Mouse (Mus musculus): ENCODE measurements at regions not wholly inside any gene's neighbourhood (a gene's known extent, or its start where the extent isn't known, plus 50 kb on each side); places are given as distances from the start of the nearest gene placed in this dataset.
A peak's percentile ranks its signal among the peaks of the same experiment; 100 is the strongest.

DNA sequence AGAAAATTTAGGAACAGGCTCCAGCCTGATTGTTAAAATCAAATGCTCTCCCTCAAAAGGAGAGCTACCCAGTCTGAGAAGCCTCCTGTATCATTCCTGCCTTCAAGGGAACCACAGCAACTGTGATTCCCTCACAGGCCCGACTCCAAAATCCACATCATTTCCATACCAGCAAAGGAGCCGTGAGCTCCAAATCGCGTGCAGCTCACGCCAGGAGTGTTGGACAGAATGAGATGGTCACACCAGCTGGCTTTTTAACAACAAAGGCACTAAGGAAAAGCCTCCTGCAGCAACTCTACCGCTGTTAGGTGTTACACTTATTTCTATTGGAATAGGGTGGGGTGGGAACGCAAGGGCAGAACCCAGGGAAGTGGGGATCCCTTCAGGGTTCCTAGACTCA lies 277.6 kb downstream of the Psat1 start:
- 49% methylated on average over 7 of the region's 7 CpGs for WGBS
- ATAC-seq = 0 out of 2 replicates have a peak, but pooled peaks have one; percentile 8
- H3K27me3 ChIP-seq (replicated peaks; ENCODE audit: control insufficient read depth, insufficient read depth, low read length) = no peaks in the 10 kb centered on the region

GRCm38 (mm10) chr19:15668624-15669016 lies 278.5 kb downstream of the Psat1 start:
- Histone ChIP-seq H3K36me3 (ENCODE audit: control insufficient read depth, insufficient read depth, low read length) (no peaks in the 10 kb centered on the region), H3K4me3 (ENCODE audit: low read depth, low read length) (no peak overlapping the region), H3K4me1 (ENCODE audit: control insufficient read depth, insufficient read depth, low read length) (peaks cover 18% of the 10 kb centered on the region), H3K27me3 (replicated peaks; ENCODE audit: control insufficient read depth, insufficient read depth, low read length) (no peaks in the 10 kb centered on the region), H3K9me3 (replicated peaks; ENCODE audit: control insufficient read depth, low read length) (no peaks in the 10 kb centered on the region), H3K4me2 (ENCODE audit: low read length) (no peak overlapping the region), H3K9ac (ENCODE audit: low read length) (no peak overlapping the region), H3K27ac (ENCODE audit: low read depth, low read length) (peak overlapping the region; percentile 40)
- DNase-seq (ENCODE audit: low spot score) (peak; percentile 46), ATAC-seq (peak; percentile 45; the same call in 1 of the 2 replicates)

More for the DNA sequence above, 277.6 kb downstream of the Psat1 start:
- H3K4me2 ChIP-seq (ENCODE audit: low read length) = no peak overlapping the region
- peaks cover 18% of the 10 kb centered on the region for H3K4me1 ChIP-seq (ENCODE audit: control insufficient read depth, insufficient read depth, low read length)
- DNase-seq (ENCODE audit: low spot score) = peak; percentile 52
- no peak overlapping the region for H3K4me3 ChIP-seq (ENCODE audit: low read depth, low read length)
- no peaks in the 10 kb centered on the region for H3K9me3 ChIP-seq (replicated peaks; ENCODE audit: control insufficient read depth, low read length)
- H3K27ac ChIP-seq (ENCODE audit: low read depth, low read length) = no peak overlapping the region
- no peaks in the 10 kb centered on the region for H3K36me3 ChIP-seq (ENCODE audit: control insufficient read depth, insufficient read depth, low read length)
- H3K9ac ChIP-seq (ENCODE audit: low read length) = no peak overlapping the region

GRCm38 (mm10) chr19:15667889-15668623 lies 279.1 kb downstream of the Psat1 start:
- Histone ChIP-seq H3K4me3 (ENCODE audit: low read depth, low read length) (no peak overlapping the region), H3K9ac (ENCODE audit: low read length) (no peak overlapping the region), H3K27me3 (replicated peaks; ENCODE audit: control insufficient read depth, insufficient read depth, low read length) (no peaks in the 10 kb centered on the region), H3K4me2 (ENCODE audit: low read length) (no peak overlapping the region), H3K9me3 (replicated peaks; ENCODE audit: control insufficient read depth, low read length) (no peaks in the 10 kb centered on the region), H3K36me3 (ENCODE audit: control insufficient read depth, insufficient read depth, low read length) (no peaks in the 10 kb centered on the region), H3K4me1 (ENCODE audit: control insufficient read depth, insufficient read depth, low read length) (peaks cover 18% of the 10 kb centered on the region), H3K27ac (ENCODE audit: low read depth, low read length) (peak overlapping the region; percentile 40; the same call in 1 of the 2 replicates)
- WGBS = 19% methylated on average over 13 of the region's 13 CpGs
- ATAC-seq (peak; percentile 57), DNase-seq (ENCODE audit: low spot score) (peak; percentile 67)

DNA sequence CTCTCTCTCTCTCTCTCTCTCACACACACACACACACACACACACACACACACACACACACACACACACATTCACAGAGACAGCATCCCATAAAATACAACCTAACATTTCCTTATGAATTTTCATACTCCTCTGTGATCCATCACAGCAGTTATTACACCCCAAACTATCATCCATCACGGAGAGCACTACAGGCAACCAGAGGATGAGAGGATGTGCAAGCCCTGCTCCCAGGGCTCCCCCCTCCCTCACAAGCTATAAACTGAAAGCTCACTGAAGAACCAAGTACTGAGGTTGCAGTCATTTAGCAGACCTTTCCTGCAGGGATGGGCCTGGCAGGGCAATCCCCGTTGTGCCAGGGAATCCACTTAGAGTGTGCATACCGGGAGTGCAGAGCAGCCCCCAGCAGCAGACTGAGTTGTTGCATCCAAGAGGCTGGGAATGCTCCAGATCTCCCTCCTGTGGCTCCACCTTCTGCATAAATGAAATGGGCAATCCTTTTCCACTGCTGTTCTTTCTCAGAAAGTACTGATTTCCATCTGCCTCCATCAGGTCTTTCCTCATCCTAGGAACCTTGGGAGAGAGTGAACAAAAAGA lies 283.4 kb downstream of the Psat1 start:
- Histone ChIP-seq H3K4me1 (ENCODE audit: control insufficient read depth, insufficient read depth, low read length) (peaks cover 9% of the 10 kb centered on the region), H3K27me3 (replicated peaks; ENCODE audit: control insufficient read depth, insufficient read depth, low read length) (no peaks in the 10 kb centered on the region), H3K9ac (ENCODE audit: low read length) (no peak overlapping the region), H3K9me3 (replicated peaks; ENCODE audit: control insufficient read depth, low read length) (no peaks in the 10 kb centered on the region), H3K36me3 (ENCODE audit: control insufficient read depth, insufficient read depth, low read length) (no peaks in the 10 kb centered on the region), H3K4me2 (ENCODE audit: low read length) (no peak overlapping the region), H3K27ac (ENCODE audit: low read depth, low read length) (no peak overlapping the region), H3K4me3 (ENCODE audit: low read depth, low read length) (no peak overlapping the region)
- 54% methylated on average over 3 of the region's 3 CpGs for WGBS
- DNase-seq (ENCODE audit: low spot score) (no peak), ATAC-seq (no peak)

DNA sequence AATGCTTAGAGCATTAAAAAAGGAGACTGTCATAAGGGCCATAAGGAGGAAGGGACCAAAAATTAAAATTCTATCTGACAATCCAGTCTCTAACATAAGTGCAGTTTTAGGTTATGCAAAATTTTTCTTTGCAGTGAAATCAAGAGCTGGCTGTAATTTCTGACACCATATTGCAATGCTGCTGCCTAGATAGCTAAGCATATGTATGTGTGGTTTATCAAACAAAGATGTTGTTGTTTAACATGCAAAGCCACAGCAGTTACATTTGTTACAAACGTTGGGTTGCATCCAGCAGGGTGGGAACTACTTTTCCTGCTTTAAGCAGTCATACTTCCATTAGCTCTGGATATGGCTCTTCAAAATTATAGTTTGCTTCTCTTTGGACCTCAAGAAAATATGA lies 288.5 kb downstream of the Psat1 start:
- Histone ChIP-seq H3K4me1 (ENCODE audit: control insufficient read depth, insufficient read depth, low read length) (no peaks in the 10 kb centered on the region), H3K9me3 (replicated peaks; ENCODE audit: control insufficient read depth, low read length) (no peaks in the 10 kb centered on the region), H3K9ac (ENCODE audit: low read length) (no peak overlapping the region), H3K36me3 (ENCODE audit: control insufficient read depth, insufficient read depth, low read length) (no peaks in the 10 kb centered on the region), H3K27ac (ENCODE audit: low read depth, low read length) (no peak overlapping the region), H3K4me3 (ENCODE audit: low read depth, low read length) (no peak overlapping the region), H3K4me2 (ENCODE audit: low read length) (no peak overlapping the region), H3K27me3 (replicated peaks; ENCODE audit: control insufficient read depth, insufficient read depth, low read length) (no peaks in the 10 kb centered on the region)
- 56% methylated on average over 1 of the region's 1 CpGs for WGBS
- ATAC-seq (peak; percentile 70; the same call in 1 of the 2 replicates), DNase-seq (ENCODE audit: low spot score) (peak; percentile 74)

- no peaks in the 10 kb centered on the region for H3K9me3 ChIP-seq (replicated peaks; ENCODE audit: control insufficient read depth, low read length)
- 85% methylated on average over 1 of the region's 1 CpGs for WGBS
These were observed 289.3 kb downstream of the Psat1 start for GRCm38 (mm10) chr19:15657846-15658245.

DNA sequence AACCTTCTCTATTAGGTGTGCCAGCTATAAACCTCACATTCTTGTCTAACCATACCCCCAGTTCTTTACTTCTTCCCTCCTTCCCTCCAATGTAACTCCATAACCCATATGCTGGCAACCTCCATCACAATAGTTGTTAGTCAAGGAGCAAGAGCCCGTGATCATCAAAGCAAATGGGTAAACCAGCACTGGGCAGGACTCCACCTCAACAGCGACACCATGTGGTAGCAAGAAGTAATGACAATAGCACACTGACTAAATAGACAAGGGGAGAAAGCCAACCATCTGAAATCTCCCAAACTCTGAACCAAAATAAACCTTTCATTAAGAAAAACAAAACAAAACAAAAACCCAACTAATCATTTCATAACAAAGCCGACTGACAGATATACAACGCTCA lies 297.8 kb downstream of the Psat1 start:
- Histone ChIP-seq H3K4me1 (ENCODE audit: control insufficient read depth, insufficient read depth, low read length) (peaks cover 4% of the 10 kb centered on the region; the same call in 1 of the 2 replicates), H3K4me3 (ENCODE audit: low read depth, low read length) (no peak overlapping the region), H3K9ac (ENCODE audit: low read length) (no peak overlapping the region), H3K9me3 (replicated peaks; ENCODE audit: control insufficient read depth, low read length) (no peaks in the 10 kb centered on the region), H3K4me2 (ENCODE audit: low read length) (no peak overlapping the region), H3K27ac (ENCODE audit: low read depth, low read length) (no peak overlapping the region), H3K36me3 (ENCODE audit: control insufficient read depth, insufficient read depth, low read length) (no peaks in the 10 kb centered on the region), H3K27me3 (replicated peaks; ENCODE audit: control insufficient read depth, insufficient read depth, low read length) (no peaks in the 10 kb centered on the region)
- DNase-seq (ENCODE audit: low spot score) (peak; percentile 49), ATAC-seq (no peak; the same call in 1 of the 2 replicates)
- 17% methylated on average over 4 of the region's 4 CpGs for WGBS

More at GRCm38 (mm10) chr19:15657846-15658245, 289.3 kb downstream of the Psat1 start:
- Histone ChIP-seq H3K9ac (ENCODE audit: low read length) (no peak overlapping the region), H3K36me3 (ENCODE audit: control insufficient read depth, insufficient read depth, low read length) (no peaks in the 10 kb centered on the region), H3K27ac (ENCODE audit: low read depth, low read length) (no peak overlapping the region), H3K4me1 (ENCODE audit: control insufficient read depth, insufficient read depth, low read length) (no peaks in the 10 kb centered on the region), H3K4me2 (ENCODE audit: low read length) (no peak overlapping the region), H3K27me3 (replicated peaks; ENCODE audit: control insufficient read depth, insufficient read depth, low read length) (no peaks in the 10 kb centered on the region), H3K4me3 (ENCODE audit: low read depth, low read length) (no peak overlapping the region)
- ATAC-seq (no peak), DNase-seq (ENCODE audit: low spot score) (no peak)

GRCm38 (mm10) chr19:15647313-15647712 lies 299.8 kb downstream of the Psat1 start:
- no peak overlapping the region for H3K4me2 ChIP-seq (ENCODE audit: low read length)
- no peaks in the 10 kb centered on the region for H3K27me3 ChIP-seq (replicated peaks; ENCODE audit: control insufficient read depth, insufficient read depth, low read length)
- ATAC-seq (peak; percentile 32; the same call in 1 of the 2 replicates), DNase-seq (ENCODE audit: low spot score) (peak; percentile 58)
- no peaks in the 10 kb centered on the region for H3K9me3 ChIP-seq (replicated peaks; ENCODE audit: control insufficient read depth, low read length)
- H3K36me3 ChIP-seq (ENCODE audit: control insufficient read depth, insufficient read depth, low read length) = no peaks in the 10 kb centered on the region
- no peak overlapping the region for H3K4me3 ChIP-seq (ENCODE audit: low read depth, low read length)
- H3K27ac ChIP-seq (ENCODE audit: low read depth, low read length) = no peak overlapping the region
- H3K4me1 ChIP-seq (ENCODE audit: control insufficient read depth, insufficient read depth, low read length) = peaks cover 4% of the 10 kb centered on the region; the same call in 1 of the 2 replicates
- H3K9ac ChIP-seq (ENCODE audit: low read length) = no peak overlapping the region
- 67% methylated on average over 5 of the region's 5 CpGs for WGBS

DNA sequence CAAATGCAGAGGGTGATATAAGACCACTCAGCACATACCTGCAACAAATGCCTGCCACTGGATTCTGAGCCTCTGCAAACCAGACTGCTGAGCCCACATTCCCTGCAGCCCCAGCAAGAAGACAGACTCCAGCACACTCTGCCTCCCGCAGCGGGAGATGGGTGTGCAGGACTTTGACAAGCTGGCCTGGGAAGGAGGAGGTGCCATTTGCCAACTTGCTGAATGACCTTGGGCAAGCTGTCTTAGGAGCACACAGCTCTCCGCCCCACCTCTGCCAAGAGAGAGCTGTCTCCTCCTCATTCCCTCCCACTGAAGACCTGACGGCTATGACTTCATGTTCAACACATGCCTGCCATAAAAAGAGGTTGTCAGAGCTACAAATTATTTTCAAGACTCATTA lies 302.4 kb downstream of the Psat1 start:
- no peak for ATAC-seq

More for the DNA sequence above, 302.4 kb downstream of the Psat1 start:
- DNase-seq (ENCODE audit: low spot score) = no peak
- Histone ChIP-seq H3K27me3 (replicated peaks; ENCODE audit: control insufficient read depth, insufficient read depth, low read length) (no peaks in the 10 kb centered on the region), H3K4me2 (ENCODE audit: low read length) (no peak overlapping the region), H3K36me3 (ENCODE audit: control insufficient read depth, insufficient read depth, low read length) (no peaks in the 10 kb centered on the region), H3K4me1 (ENCODE audit: control insufficient read depth, insufficient read depth, low read length) (peaks cover 4% of the 10 kb centered on the region; the same call in 1 of the 2 replicates), H3K9me3 (replicated peaks; ENCODE audit: control insufficient read depth, low read length) (no peaks in the 10 kb centered on the region), H3K9ac (ENCODE audit: low read length) (no peak overlapping the region), H3K27ac (ENCODE audit: low read depth, low read length) (no peak overlapping the region), H3K4me3 (ENCODE audit: low read depth, low read length) (no peak overlapping the region)
- WGBS = 70% methylated on average over 4 of the region's 4 CpGs
